Mouse (Mus musculus) heart, adult 2 months (tissue): ENCODE measurements around the gene Hsp90aa1.
A peak's percentile ranks its signal among the peaks of the same experiment; 100 is the strongest.

Source experiments
- CTCF ChIP-seq: fragments of 200-600 bp; IDR thresholded peaks from 2 replicates; pipeline ENCODE4 v1.8.1; 2022; ENCODE audit warnings: antibody characterized with exemption, mild to moderate bottlenecking, moderate library complexity
- POLR2A ChIP-seq: fragments of 200-500 bp; IDR thresholded peaks from 2 replicates; pipeline ENCODE4 v1.6.1; 2011; ENCODE audit warnings: mild to moderate bottlenecking, low read depth, low read length, control low read depth; ENCODE audit not compliant: insufficient read depth

- peak; percentile 90 for TF ChIP-seq POLR2A
- no peak for TF ChIP-seq CTCF
Measured at GRCm38 (mm10) chr12:110737170-110738157, 34.9 kb upstream of the Hsp90aa1 start, which contains the start of gene Wdr20.
